Mouse (Mus musculus) lung, postnatal 0 days (tissue): ENCODE results near the gene Cops2.

Experiments
- CTCF ChIP-seq: IDR thresholded peaks from 2 replicates; pipeline ENCODE4 v1.5.1; 2016; ENCODE audit warnings: antibody characterized with exemption, mild to moderate bottlenecking
- EP300 ChIP-seq: IDR thresholded peaks from 2 replicates; pipeline ENCODE4 v1.6.1; 2016; ENCODE audit warnings: antibody characterized with exemption, mild to moderate bottlenecking, control low read depth

DNA sequence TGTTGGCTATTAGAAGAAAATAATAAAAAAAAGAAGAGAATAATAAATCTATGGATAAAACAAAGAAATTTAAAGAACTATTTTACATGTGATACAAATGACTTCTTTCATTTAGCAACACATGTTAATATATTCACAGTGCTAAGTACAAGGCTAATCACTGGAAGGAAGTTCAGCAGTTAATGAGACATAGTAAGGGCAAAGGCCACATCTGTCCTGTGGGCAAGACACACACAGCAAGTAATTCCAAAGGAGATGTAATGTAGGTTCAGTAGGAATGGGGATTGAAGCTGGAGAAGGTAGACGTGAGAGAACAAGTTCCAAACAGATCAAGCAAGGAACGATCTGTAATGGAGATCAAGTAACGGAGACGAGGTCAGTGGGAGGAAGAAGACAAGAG is 74.5 kb downstream of the Cops2 start:
- TF ChIP-seq EP300 (no peak), CTCF (no peak)
